Mouse (Mus musculus) midbrain, postnatal 0 days (tissue): ENCODE results near the gene Car10. TPM values are rescaled to one million over a fixed set of nuclear protein-coding genes. Genes with fewer than 3 reads are reported as not detected.
A peak's percentile ranks its signal among the peaks of the same experiment; 100 is the strongest.

Experiments used
- ATAC-seq: fragments of 200-750 bp; cut with Nextera tagmentation; 2 replicates; pipeline ENCODE4 v1.8.0; 2017; ENCODE audit warnings: moderate number of reproducible peaks, mild to moderate bottlenecking, moderate TSS enrichment, moderate library complexity; ENCODE audit not compliant: low FRiP score
- DNase-seq: peaks from one replicate; pipeline ENCODE4 v3.0.0-alpha.2; 2015; ENCODE audit warnings: low spot score
- H3K27ac ChIP-seq: fragments of 300-500 bp; sonication (generic); 2 replicates; pipeline ENCODE4 v1.5.1; 2014; ENCODE audit warnings: low read depth, mild to moderate bottlenecking, low read length, mixed read lengths
- H3K27me3 ChIP-seq: fragments of 300-500 bp; sonication (generic); 2 replicates; pipeline ENCODE4 v1.6.1; 2014; ENCODE audit warnings: low read length, control low read depth, mixed read lengths; ENCODE audit not compliant: insufficient read depth
- H3K36me3 ChIP-seq: fragments of 300-500 bp; sonication (generic); 2 replicates; pipeline ENCODE4 v1.6.1; 2014; ENCODE audit warnings: low read length, control low read depth, mixed read lengths; ENCODE audit not compliant: insufficient read depth
- H3K4me1 ChIP-seq: fragments of 300-500 bp; sonication (generic); 2 replicates; pipeline ENCODE4 v1.6.1; 2014; ENCODE audit warnings: mild to moderate bottlenecking, control low read depth, antibody characterized with exemption, low read length, mixed read lengths; ENCODE audit not compliant: insufficient read depth
- H3K4me2 ChIP-seq: fragments of 300-500 bp; sonication (generic); 2 replicates; pipeline ENCODE4 v1.6.1; 2014; ENCODE audit warnings: low read depth, mild to moderate bottlenecking, low read length, mixed read lengths; ENCODE audit not compliant: poor library complexity, severe bottlenecking
- H3K4me3 ChIP-seq: fragments of 300-500 bp; sonication (generic); 2 replicates; pipeline ENCODE4 v1.5.1; 2014; ENCODE audit warnings: low read depth, mild to moderate bottlenecking, low read length, moderate library complexity
- H3K9ac ChIP-seq: fragments of 300-500 bp; sonication (generic); replicated peaks from 2 replicates; pipeline ENCODE4 v1.6.1; 2014; ENCODE audit warnings: mild to moderate bottlenecking, low read length, moderate library complexity, mixed read lengths; ENCODE audit not compliant: poor library complexity, severe bottlenecking
- H3K9me3 ChIP-seq: fragments of 300-500 bp; sonication (generic); 2 replicates; pipeline ENCODE4 v1.6.1; 2016; ENCODE audit warnings: low read length, control low read depth
- CTCF ChIP-seq: IDR thresholded peaks from 2 replicates; pipeline ENCODE4 v1.5.1; 2016; ENCODE audit warnings: antibody characterized with exemption, mild to moderate bottlenecking
- WGBS: fragments of 180-500 bp; shearing (Covaris S2); extraction: QIAGEN DNeasy Blood & Tissue Kit; methylation state at CpG from one replicate; pipeline ENCODE4 v1.1.7; 2014; 5-methylcytosine and 5-hydroxymethylcytosine counted together
- polyA plus RNA-seq: library from polyadenylated mRNA; unstranded; fragments of >200 nt; fragmentation: Nextera tagmentation; extraction: Ambion mirVana; gene quantifications from 2 replicates; pipeline ENCODE4 v1.2.1, GENCODE M21; 2015
- total RNA-seq: library from RNA; depleted of rRNA; stranded (reverse); fragments of >200 nt; gene quantifications from 2 replicates; pipeline ENCODE4 v1.2.3, GENCODE M21; 2014

Car10 gene
- total and polyA plus RNA-seq, 2 experiments from 2014 or later: 62.8 to 69.6 TPM

DNA sequence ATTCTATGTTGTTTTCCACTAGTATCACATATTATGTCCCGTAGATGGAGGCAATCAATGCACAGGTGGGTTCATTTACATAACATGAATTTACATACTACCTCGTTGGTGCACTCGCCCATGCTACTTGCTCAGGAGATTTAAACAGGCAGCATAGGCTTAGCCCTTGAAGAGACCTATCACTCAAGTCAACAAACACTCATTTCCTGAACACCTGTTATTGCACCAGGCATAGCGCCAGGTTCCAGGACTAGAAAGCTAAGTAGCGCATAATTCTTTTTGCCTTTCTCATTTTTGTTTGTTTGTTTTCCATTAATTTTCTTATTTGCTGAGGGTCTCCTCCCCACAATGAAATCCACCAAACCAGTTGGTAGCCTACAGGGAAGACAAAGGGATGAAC lies 333.7 kb downstream of the Car10 start:
- no peak for ATAC-seq

DNA sequence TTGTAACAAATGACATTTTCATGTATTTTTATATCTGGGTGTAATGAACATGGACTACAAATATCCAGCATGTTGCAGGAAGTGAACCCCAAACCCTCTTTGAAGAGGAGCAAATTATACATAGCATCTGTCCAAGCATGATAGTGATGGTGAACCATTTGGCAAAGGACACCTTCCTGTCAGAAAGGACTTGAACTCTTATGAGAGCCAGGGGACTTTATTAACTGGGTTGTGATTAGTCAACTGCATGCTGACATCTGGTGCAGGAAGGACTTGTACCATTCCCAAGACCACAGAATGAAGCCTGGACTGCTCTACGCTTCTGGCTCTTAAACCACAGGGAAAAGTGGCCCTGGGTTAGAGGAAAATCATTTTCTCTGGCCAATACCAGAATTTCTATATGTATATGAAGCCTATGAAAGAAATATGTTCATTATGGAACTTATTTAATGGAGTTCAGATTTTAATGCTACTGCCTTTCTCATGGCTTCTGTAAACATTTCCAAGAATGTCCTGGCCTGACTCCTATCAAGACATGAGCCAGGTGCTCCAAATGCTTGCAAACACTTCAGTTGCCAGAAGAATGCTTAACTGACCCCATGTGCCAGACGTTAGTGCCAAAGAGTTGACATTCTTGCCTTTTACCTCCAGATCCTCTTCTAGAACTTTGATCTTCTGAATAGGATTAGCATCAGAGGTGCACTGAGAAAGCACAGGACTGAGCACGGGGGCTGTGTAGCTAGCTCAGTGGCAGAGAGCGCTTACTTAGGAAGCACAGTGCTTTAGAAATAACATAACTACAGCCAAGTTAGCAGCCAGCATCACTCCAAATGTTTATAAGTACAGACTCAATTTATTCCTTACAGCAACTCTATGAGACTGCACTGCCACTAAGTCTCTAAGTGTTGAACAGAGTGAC lies 337.4 kb downstream of the Car10 start:
- 58% methylated on average over 4 of the region's 4 CpGs for WGBS
- H3K4me3 ChIP-seq: no peak overlapping the region
- no peak for ATAC-seq
- H3K4me2 ChIP-seq: no peak overlapping the region
- no peak for DNase-seq
- no peak overlapping the region for H3K27ac ChIP-seq
- H3K4me1 ChIP-seq: no peaks in the 10 kb centered on the region
- no peaks in the 10 kb centered on the region for H3K9me3 ChIP-seq
- no peak for TF ChIP-seq CTCF
- no peak overlapping the region for H3K9ac ChIP-seq
- no peaks in the 10 kb centered on the region for H3K27me3 ChIP-seq
- no peaks in the 10 kb centered on the region for H3K36me3 ChIP-seq

More for the DNA sequence above, 333.7 kb downstream of the Car10 start:
- H3K4me2 ChIP-seq: no peak overlapping the region
- no peaks in the 10 kb centered on the region for H3K4me1 ChIP-seq
- no peak overlapping the region for H3K9ac ChIP-seq
- WGBS: 90% methylated on average over 5 of the region's 5 CpGs
- no peak overlapping the region for H3K4me3 ChIP-seq
- H3K27me3 ChIP-seq: no peaks in the 10 kb centered on the region
- H3K9me3 ChIP-seq: no peaks in the 10 kb centered on the region
- no peak overlapping the region for H3K27ac ChIP-seq
- H3K36me3 ChIP-seq: no peaks in the 10 kb centered on the region
- TF ChIP-seq CTCF: no peak
- DNase-seq: no peak

GRCm38 (mm10) chr11:93436892-93437291 lies 339.1 kb downstream of the Car10 start:
- DNase-seq (peak; percentile 30), ATAC-seq (no peak)
- H3K4me3 ChIP-seq: no peak overlapping the region
- no peak for TF ChIP-seq CTCF
- H3K27me3 ChIP-seq: no peaks in the 10 kb centered on the region
- no peaks in the 10 kb centered on the region for H3K9me3 ChIP-seq
- no peaks in the 10 kb centered on the region for H3K36me3 ChIP-seq
- no peak overlapping the region for H3K9ac ChIP-seq
- no peaks in the 10 kb centered on the region for H3K4me1 ChIP-seq
- 64% methylated on average over 2 of the region's 2 CpGs for WGBS
- no peak overlapping the region for H3K27ac ChIP-seq
- H3K4me2 ChIP-seq: no peak overlapping the region

GRCm38 (mm10) chr11:93440466-93440865 lies 342.6 kb downstream of the Car10 start:
- H3K4me3 ChIP-seq: no peak overlapping the region
- ATAC-seq: no peak
- no peaks in the 10 kb centered on the region for H3K27me3 ChIP-seq
- DNase-seq: no peak
- H3K27ac ChIP-seq: no peak overlapping the region
- WGBS: 81% methylated on average over 1 of the region's 1 CpGs
- H3K4me2 ChIP-seq: no peak overlapping the region
- H3K36me3 ChIP-seq: no peaks in the 10 kb centered on the region
- TF ChIP-seq CTCF: no peak
- H3K9me3 ChIP-seq: no peaks in the 10 kb centered on the region
- H3K9ac ChIP-seq: no peak overlapping the region
- 0 out of 2 replicates have a peak, but pooled peaks cover 2% of the 10 kb centered on the region for H3K4me1 ChIP-seq

DNA sequence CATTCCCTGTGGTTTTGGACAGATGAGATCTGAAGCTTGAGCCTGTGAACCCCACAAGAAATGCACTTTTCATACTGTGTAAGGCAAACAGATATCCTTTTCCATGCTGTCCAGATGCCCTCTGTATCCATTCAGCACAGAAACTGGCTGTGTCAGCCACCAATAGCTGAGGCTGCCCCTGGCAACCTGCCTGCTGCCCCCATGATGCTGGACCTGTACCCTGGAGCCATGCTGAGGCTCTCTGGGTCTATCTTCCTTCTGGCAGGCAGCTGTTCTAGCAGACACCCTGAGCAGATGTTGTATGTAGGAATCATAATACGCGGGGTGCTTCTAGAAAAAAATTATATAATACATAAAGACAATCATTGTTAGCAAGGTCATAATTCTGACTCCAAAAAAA lies 345.9 kb downstream of the Car10 start:
- H3K27me3 ChIP-seq: no peaks in the 10 kb centered on the region
- no peak for ATAC-seq
- no peaks in the 10 kb centered on the region for H3K9me3 ChIP-seq
- peak; percentile 51 for DNase-seq
- 0 out of 2 replicates have a peak, but pooled peaks cover 2% of the 10 kb centered on the region for H3K4me1 ChIP-seq
- no peaks in the 10 kb centered on the region for H3K36me3 ChIP-seq
- no peak overlapping the region for H3K4me2 ChIP-seq
- H3K9ac ChIP-seq: no peak overlapping the region
- no peak for TF ChIP-seq CTCF
- WGBS: 91% methylated on average over 2 of the region's 2 CpGs
- no peak overlapping the region for H3K27ac ChIP-seq
- H3K4me3 ChIP-seq: no peak overlapping the region

DNA sequence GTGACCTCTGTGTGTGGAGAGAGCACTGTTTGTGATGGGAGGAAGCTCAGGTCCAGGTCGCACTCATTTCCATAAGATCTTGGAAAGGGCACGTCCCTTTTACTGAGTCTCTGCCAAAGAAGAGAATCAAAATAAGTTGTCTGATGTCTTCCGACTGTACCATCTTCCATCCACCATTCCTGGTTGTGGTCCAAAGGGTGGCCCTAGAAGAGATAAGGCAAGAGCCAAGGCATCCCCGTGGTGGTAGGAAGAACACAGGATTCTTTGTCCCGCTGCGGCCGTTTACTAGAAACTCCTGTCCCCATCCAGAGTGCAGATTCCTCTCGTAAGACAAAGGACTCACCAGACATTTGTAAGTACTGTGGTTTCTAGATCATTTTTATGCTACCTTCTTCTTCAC lies 346.9 kb downstream of the Car10 start:
- 86% methylated on average over 8 of the region's 8 CpGs for WGBS
- no peak for ATAC-seq

More for the DNA sequence above, 346.9 kb downstream of the Car10 start:
- H3K4me2 ChIP-seq: no peak overlapping the region
- H3K4me3 ChIP-seq: no peak overlapping the region
- H3K27me3 ChIP-seq: no peaks in the 10 kb centered on the region
- no peak overlapping the region for H3K9ac ChIP-seq
- H3K27ac ChIP-seq: no peak overlapping the region
- no peaks in the 10 kb centered on the region for H3K9me3 ChIP-seq
- TF ChIP-seq CTCF: no peak
- DNase-seq: no peak
- 0 out of 2 replicates have a peak, but pooled peaks cover 2% of the 10 kb centered on the region for H3K4me1 ChIP-seq
- H3K36me3 ChIP-seq: no peaks in the 10 kb centered on the region
